Mouse (Mus musculus) layer of hippocampus, adult 2 months (tissue): ENCODE measurements around the gene Nell1. TPM values are rescaled to one million over a fixed set of nuclear protein-coding genes. Genes with fewer than 3 reads are reported as not detected.
A peak's percentile ranks its signal among the peaks of the same experiment; 100 is the strongest.

Experiments
- DNase-seq, 2 experiments: peaks; one replicate each; pipeline ENCODE4 v3.0.0; 2022; ENCODE audit warnings: low spot score in 2 of 2
- H3K27ac ChIP-seq: fragments of 200-600 bp; 2 replicates; pipeline ENCODE4 v1.8.1; 2022
- H3K4me3 ChIP-seq: fragments of 200-600 bp; 2 replicates; pipeline ENCODE4 v1.8.1; 2022; ENCODE audit warnings: mild to moderate bottlenecking
- CTCF ChIP-seq: fragments of 200-600 bp; conservative IDR thresholded peaks from 2 replicates; pipeline ENCODE4 v1.8.1; 2022; ENCODE audit warnings: antibody characterized with exemption, mild to moderate bottlenecking, moderate library complexity
- total RNA-seq, 2 experiments: library from RNA; stranded (reverse); gene quantifications; 2 replicates each; pipeline ENCODE4 v1.2.3; 2021

Gene Nell1
- total RNA-seq, 2 experiments from 2014 or later = 46.2 to 51.7 TPM

DNA sequence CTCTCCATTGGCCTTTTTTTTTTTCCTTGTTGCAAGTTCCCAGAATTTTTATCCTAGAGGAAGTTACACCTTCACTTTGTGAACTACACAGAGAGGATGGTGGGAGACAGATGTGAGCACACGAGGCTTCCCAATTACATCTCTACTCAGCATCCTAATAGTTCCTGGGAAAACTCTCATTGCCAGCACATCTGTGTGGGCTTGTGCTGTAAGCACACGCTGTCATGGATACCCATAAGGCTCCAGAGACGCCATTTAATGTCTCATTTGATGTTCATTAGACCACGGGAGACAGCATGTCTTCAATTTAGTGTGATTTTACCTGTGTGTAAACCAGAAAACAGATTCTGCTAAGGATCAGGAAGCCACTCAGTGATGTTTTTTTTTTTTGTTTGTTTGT is 253.6 kb downstream of the Nell1 start:
- Histone ChIP-seq H3K27ac (no peak overlapping the region), H3K4me3 (no peak overlapping the region)
- no peak for TF ChIP-seq CTCF
- no peak for DNase-seq

DNA sequence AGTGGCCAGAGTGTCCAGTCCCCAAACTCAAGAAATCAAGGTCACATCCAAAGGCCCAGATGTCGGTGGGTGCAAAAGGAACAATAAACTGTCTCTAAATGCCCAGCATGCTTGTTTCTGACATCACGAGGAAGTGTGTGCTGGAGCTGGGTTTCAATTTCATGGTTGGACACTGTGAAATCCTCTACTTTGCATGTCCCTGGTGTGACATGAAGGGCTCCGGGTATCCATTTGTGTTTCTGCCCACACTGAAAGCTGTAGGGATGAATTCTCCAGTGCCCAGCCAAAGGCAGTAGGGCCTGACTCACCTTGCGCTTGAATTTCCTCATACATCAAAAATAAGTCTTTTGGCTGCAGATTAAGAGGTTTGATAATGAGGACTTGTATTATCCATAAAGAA is 266.5 kb downstream of the Nell1 start:
- no peak for DNase-seq
- Histone ChIP-seq H3K4me3 (no peak overlapping the region), H3K27ac (peak overlapping the region; percentile 46; the same call in 1 of the 2 replicates)
- TF ChIP-seq CTCF = no peak

DNA sequence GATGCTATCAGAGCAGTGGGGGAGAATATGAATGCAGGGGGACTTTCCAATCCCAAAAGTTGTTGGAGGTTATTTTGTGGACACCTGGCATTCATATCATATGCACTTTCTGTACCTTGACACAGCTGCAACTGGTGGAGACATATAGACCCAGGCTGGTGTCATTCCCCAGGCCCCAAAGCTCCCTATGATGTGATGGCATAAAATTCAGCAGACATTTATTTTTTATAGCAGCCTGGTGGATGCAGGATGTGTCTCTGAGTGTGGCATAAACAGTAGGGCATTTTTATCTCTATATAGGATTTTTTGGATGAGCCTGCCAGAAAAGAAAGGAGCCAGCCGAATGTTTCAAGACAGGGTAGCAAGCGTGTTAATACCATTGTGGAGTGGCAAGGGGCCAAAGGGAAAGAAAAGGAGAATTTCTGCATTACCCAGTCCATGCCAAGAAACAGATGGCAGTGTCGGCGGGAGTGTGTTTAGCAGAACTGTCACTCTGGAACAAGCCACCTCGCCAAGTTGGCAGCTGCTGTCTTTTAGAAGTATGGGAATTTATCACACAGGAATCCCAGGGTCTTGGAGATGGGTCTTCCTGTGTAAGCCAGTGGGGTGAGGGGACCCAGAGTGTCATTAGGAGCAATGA is 267.1 kb downstream of the Nell1 start:
- H3K27ac ChIP-seq = peak overlapping the region; percentile 46; the same call in 1 of the 2 replicates
- DNase-seq = peak; percentile 91 to 93
- no peak for TF ChIP-seq CTCF
- no peak overlapping the region for H3K4me3 ChIP-seq

DNA sequence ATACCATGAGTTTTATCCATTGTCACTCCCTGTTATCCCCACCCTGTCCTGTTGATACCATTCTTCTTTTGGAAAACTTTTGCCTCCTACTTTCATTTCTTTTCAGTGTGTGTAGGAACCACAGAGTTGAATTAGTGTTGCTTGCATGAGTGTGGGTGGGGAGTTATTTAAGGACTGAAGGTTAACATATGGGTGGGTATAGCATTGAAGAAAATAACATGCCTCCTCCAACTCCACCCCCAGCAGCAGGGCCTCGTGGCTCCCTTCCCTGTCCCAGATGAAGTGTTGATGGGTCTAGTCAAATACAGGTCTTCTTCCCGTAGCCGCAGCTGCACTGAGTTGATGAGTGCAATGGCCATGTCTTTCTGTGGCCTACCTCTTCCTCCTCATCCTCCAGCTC is 278.5 kb downstream of the Nell1 start:
- Histone ChIP-seq H3K27ac (no peak overlapping the region), H3K4me3 (no peak overlapping the region)
- TF ChIP-seq CTCF = no peak
- no peak for DNase-seq

DNA sequence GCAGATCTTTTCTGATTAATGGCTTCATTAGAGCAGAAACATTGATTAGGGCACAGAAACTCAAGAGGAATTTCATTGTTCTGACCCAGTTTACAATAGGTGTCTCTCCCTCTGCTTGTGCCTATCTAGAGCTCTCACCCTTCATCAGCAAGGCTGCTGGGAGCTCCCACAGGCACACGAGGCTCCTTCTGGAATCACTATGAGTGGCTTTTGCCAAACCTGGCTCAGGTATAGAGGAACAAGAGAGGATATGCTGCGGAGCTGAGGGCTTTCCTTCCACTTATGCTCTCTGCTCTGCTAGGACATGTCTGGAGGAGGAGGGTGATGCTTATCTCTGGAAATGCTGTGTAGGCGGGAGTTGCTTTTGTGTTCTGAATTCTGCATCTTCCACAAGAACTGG is 285.4 kb downstream of the Nell1 start:
- no peak for DNase-seq
- Histone ChIP-seq H3K4me3 (no peak overlapping the region), H3K27ac (no peak overlapping the region)
- TF ChIP-seq CTCF = no peak

DNA sequence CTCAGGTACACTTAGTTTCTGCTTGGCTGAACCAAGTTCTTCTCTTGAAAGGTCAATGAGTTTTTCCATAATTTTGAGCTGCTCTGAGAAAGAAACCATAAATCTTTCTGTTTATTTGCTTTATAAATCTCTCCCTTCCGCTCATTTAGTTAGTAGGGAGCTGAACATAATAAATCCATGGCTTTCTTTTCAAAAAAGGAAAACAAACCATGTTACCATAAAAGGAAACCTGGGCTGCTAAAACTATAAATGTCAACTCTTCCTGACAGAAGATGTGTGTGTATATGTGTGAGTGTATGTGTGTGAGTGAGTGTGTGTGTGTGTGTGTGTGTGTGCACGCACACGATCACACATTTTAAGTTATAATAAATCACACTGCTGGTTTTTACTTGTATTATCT is 320.8 kb downstream of the Nell1 start:
- no peak overlapping the region for H3K4me3 ChIP-seq
- no peak for TF ChIP-seq CTCF

DNA sequence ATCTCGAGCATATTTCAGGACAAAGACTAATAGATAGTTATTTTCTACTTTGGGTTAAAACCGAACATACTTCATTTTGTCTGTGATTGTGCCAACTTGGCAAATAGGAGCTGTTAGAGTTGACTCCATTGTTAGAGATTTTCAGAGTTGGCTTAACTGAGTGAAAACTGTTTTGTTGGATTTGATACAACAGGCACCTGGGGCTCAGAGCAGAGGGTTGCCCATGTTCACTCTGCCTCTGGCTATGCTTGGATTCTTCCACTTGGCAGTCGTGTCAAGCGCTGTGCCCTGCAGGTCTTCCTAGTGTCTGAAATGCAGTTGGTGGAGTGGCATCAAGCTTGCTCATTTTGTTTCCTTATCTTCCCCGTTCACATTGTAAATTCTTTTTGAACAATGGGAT is 363.6 kb downstream of the Nell1 start:
- no peak overlapping the region for H3K27ac ChIP-seq
- TF ChIP-seq CTCF = no peak
- no peak overlapping the region for H3K4me3 ChIP-seq
- no peak for DNase-seq

More for the DNA sequence above, 320.8 kb downstream of the Nell1 start:
- no peak overlapping the region for H3K27ac ChIP-seq
- no peak for DNase-seq

DNA sequence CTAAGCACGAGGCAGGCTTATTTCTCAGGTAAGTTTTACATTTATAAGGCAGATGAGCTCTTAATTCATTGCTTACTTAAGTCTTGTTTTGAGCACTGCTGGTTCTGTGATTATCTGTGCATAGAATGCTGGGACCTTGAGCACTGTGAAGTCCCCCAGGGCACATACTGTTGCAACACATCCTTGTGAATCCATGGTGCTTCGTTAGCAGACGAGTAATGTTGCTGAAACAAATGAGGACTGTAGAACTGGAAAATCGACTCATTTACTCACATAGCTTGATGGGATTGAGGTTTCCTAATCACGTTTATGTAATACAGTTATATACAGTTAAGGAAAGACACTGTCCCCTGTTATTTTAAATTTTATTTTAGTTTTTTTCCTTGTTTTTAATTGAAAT is 364.1 kb downstream of the Nell1 start:
- no peak for DNase-seq
- H3K4me3 ChIP-seq = no peak overlapping the region

DNA sequence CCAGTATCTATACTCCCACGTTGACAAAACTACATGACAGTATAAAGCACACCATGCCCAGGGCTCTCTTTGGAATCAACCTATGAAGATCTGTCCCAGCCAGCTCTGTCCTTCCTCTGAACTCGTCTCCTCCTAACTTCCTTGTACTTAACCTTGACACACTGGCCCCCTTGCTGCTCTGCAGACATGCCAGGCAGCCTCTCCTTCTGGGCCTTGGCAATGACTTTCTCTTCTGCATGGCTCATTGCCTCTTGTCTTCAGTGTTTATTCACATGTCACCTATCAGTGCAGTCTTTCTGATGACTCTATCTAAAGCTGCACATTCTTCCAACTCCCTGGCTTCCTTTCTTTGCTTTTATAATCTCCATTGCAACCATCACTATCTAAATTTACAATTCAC is 376.9 kb downstream of the Nell1 start:
- no peak overlapping the region for H3K4me3 ChIP-seq
- TF ChIP-seq CTCF = no peak
- no peak for DNase-seq
- no peak overlapping the region for H3K27ac ChIP-seq

More for the DNA sequence above, 364.1 kb downstream of the Nell1 start:
- no peak overlapping the region for H3K27ac ChIP-seq
- TF ChIP-seq CTCF = no peak

DNA sequence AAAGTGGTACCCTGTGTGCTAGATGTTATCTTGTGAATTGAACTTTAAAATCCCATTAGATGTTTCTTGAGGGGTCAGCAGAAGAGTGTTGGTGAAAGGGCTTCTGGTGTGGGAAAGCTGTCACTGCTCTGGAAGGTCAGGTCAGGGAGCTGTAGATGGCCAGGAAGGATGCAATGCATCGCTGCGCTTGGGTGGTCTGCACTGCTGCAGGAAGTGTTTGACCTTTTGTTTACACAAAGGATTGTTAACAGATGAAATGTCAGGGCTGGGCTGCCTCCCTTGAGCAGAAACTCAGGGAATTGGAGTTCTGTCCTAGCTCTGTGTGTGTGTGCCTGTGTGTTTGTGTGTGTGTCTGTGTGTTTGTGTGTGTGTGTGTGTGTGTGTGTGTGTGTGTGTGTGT is 382.5 kb downstream of the Nell1 start:
- Histone ChIP-seq H3K4me3 (no peak overlapping the region), H3K27ac (no peak overlapping the region)
- no peak for DNase-seq
- no peak for TF ChIP-seq CTCF

DNA sequence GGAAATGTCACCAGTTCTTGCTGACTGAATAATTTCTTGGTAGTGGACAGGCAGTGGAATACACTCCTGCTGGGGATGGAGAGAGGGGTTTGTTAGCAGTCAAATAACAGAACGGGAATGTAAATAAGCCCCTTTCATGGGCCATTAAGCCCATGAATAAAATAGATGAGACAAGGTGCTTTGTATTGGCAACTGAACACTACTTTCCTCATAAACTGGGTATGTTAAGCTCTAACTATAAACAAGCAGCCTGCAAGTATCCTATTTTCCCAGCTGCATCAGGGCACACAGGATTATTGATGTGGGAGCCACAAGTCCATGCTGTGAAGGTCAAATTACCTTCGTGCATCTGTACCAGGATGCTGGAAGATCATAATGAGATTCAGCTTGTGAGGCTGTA is 387.4 kb downstream of the Nell1 start:
- H3K27ac ChIP-seq = no peak overlapping the region
- no peak for TF ChIP-seq CTCF
- no peak for DNase-seq
- H3K4me3 ChIP-seq = no peak overlapping the region

DNA sequence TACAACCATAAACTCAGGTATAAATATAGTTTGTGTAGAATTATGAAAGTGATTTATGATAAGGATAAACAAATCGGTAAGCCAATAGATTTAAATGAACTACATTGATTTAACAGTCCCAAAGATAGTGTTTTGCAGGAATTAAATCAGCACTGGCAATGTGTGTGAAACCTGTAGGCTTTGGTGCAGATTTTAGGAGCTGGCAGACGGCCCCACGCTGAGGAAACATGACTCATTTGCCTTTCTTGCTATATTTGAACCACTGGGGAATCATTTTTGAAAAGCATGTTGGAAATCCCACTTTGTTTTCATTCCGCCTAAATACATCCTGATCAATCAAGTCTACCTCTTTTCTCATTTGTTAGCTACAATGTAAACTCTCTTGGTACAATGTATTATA is 400.2 kb downstream of the Nell1 start:
- DNase-seq = peak; percentile 79 to 83
- Histone ChIP-seq H3K4me3 (no peak overlapping the region), H3K27ac (no peak overlapping the region)
- TF ChIP-seq CTCF = peak; percentile 27

DNA sequence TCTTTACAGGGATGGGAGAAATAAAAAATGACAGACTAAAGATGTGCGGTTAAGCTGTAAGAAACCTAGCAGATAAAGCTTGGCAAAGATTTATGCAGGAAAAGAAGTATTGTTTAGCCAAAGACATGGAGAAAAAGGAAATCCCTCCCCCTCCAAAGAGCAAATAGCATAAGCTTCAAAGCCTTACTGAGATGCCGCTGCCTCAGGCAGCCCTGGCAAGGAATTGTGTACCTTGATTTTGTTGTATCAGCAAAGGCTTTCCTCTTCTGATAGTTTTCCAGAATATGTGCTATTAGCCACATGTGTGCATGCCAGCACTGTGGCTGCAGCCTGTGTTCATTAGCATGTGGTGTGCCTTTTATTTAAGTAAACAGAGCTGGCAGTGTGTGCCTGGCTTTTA is 435.8 kb downstream of the Nell1 start:
- Histone ChIP-seq H3K27ac (no peak overlapping the region), H3K4me3 (no peak overlapping the region)
- no peak for TF ChIP-seq CTCF
- DNase-seq = no peak

DNA sequence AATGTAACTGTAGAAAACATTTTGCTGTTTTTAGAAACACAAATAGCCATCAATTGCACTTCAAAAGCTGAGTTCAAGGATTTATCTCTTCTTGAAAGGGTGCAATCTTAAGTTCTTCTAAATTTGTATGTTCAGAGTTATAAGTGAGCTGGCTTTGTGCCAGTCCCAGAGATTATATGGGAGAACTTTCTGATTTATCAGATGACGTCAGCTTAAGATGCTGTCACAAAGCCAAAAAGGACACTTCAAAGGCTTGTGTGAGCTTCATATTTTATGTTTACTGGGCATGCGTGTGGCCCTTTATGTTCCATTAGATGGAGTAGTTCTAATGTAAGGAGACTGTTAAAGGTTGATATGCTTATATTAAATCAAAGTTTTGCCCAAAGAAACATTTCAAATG is 445.3 kb downstream of the Nell1 start:
- TF ChIP-seq CTCF = no peak
- Histone ChIP-seq H3K4me3 (no peak overlapping the region), H3K27ac (no peak overlapping the region)
- no peak for DNase-seq
